Mouse (Mus musculus) spleen, postnatal 36 days (tissue): Measurements from ENCODE around the gene Gfy.

ENCODE experiments used
- DNase-seq, 2 experiments: peaks; one replicate each; pipeline ENCODE4 v3.0.0; 2022; ENCODE audit warnings: low spot score in 2 of 2, mixed read lengths in 1 of 2

Gene Gfy

GRCm38 (mm10) chr7:45150321-45150720 lies 29.0 kb downstream of the Gfy start:
- no peak for DNase-seq

- DNase-seq: no peak
Observed at GRCm38 (mm10) chr7:45149545-45149944, 29.8 kb downstream of the Gfy start.

- DNase-seq: no peak
Observed at GRCm38 (mm10) chr7:45148534-45149098, 30.8 kb downstream of the Gfy start.

GRCm38 (mm10) chr7:45147899-45148298 lies 31.5 kb downstream of the Gfy start:
- DNase-seq: no peak

GRCm38 (mm10) chr7:45147267-45147666 lies 32.1 kb downstream of the Gfy start:
- no peak for DNase-seq

GRCm38 (mm10) chr7:45145460-45145859 lies 33.9 kb downstream of the Gfy start:
- DNase-seq: no peak

GRCm38 (mm10) chr7:45144368-45145174 lies 34.8 kb downstream of the Gfy start:
- no peak for DNase-seq

- no peak for DNase-seq
Observed at GRCm38 (mm10) chr7:45141914-45142313, 37.5 kb downstream of the Gfy start.

GRCm38 (mm10) chr7:45141319-45141718 lies 38.0 kb downstream of the Gfy start:
- no peak for DNase-seq

GRCm38 (mm10) chr7:45139904-45140723 lies 39.3 kb downstream of the Gfy start:
- no peak for DNase-seq

GRCm38 (mm10) chr7:45138403-45138802 lies 41.0 kb downstream of the Gfy start:
- no peak for DNase-seq

- no peak for DNase-seq
Observed at GRCm38 (mm10) chr7:45137171-45138006, 42.0 kb downstream of the Gfy start.

GRCm38 (mm10) chr7:45135993-45136567 lies 43.3 kb downstream of the Gfy start, which contains the start of the genes Gm45713 and Flt3l:
TSS of gene Gm45713 (minus strand) at chr7:45136231.
TSS of gene Flt3l (minus strand) at chr7:45136432.
- peak; percentile 87 to 90 for DNase-seq

- no peak for DNase-seq
Observed at GRCm38 (mm10) chr7:45135370-45135769, 44.0 kb downstream of the Gfy start.

GRCm38 (mm10) chr7:45134544-45135026 lies 44.8 kb downstream of the Gfy start:
- DNase-seq: peak in 1 of 2 experiments; percentile 63

- no peak for DNase-seq
Observed at GRCm38 (mm10) chr7:45133446-45134159, 45.8 kb downstream of the Gfy start.

- no peak for DNase-seq
Observed at GRCm38 (mm10) chr7:45131850-45132249, 47.5 kb downstream of the Gfy start.

- no peak for DNase-seq
Observed at GRCm38 (mm10) chr7:45129776-45130512, 49.4 kb downstream of the Gfy start.

- no peak for DNase-seq
Observed at GRCm38 (mm10) chr7:45129318-45129717, 50.1 kb downstream of the Gfy start.
